Mouse (Mus musculus) MEL (cell line): ENCODE data around the gene Ptgis. TPM values are rescaled to one million over a fixed set of nuclear protein-coding genes. Genes with fewer than 3 reads are reported as not detected.

Experiments
- DNase-seq: peaks from one replicate; pipeline ENCODE4 v3.0.0; 2011; ENCODE audit warnings: low read depth, low spot score
- H3K27ac ChIP-seq: 2 replicates; pipeline ENCODE4 v1.5.1; 2012; ENCODE audit warnings: low read depth, mild to moderate bottlenecking, control low read depth, low read length, moderate library complexity; ENCODE audit not compliant: control insufficient read depth
- H3K27me3 ChIP-seq, 2 experiments: fragments of 150-350 bp in 1 of 2; sonication (generic) in 1 of 2; 2 replicates each; pipeline ENCODE4 v1.6.1; 2012; ENCODE audit warnings: low read length in 2 of 2, mild to moderate bottlenecking in 2 of 2, improper control_type of control experiment in 1 of 2, moderate library complexity in 1 of 2; ENCODE audit not compliant: insufficient read depth in 2 of 2, control insufficient read depth in 1 of 2
- H3K36me3 ChIP-seq, 2 experiments: 2 replicates each; pipeline ENCODE4 v1.6.1; 2012 to 2014; ENCODE audit warnings: low read length in 2 of 2, improper control_type of control experiment in 1 of 2, inconsistent platforms in 1 of 2, mild to moderate bottlenecking in 1 of 2; ENCODE audit not compliant: insufficient read depth in 2 of 2, control insufficient read depth in 1 of 2
- H3K4me1 ChIP-seq, 2 experiments: fragments of 150-350 bp in 1 of 2; sonication (generic) in 1 of 2; 2 replicates each; pipeline ENCODE4 v1.6.1; 2012; ENCODE audit warnings: low read length in 2 of 2, improper control_type of control experiment in 1 of 2, mild to moderate bottlenecking in 1 of 2; ENCODE audit not compliant: insufficient read depth in 2 of 2, control insufficient read depth in 1 of 2
- H3K4me3 ChIP-seq, 2 experiments: fragments of 150-350 bp in 1 of 2; sonication (generic) in 1 of 2; 2 replicates each; pipeline ENCODE4 v1.5.1; 2012; ENCODE audit warnings: low read depth in 2 of 2, low read length in 2 of 2, mild to moderate bottlenecking in 2 of 2, moderate library complexity in 2 of 2, control low read depth in 1 of 2, improper control_type of control experiment in 1 of 2; ENCODE audit not compliant: control insufficient read depth in 1 of 2, insufficient read depth in 1 of 2
- H3K79me2 ChIP-seq: 2 replicates; pipeline ENCODE4 v1.6.1; 2012; ENCODE audit warnings: mild to moderate bottlenecking, low read length, moderate library complexity; ENCODE audit not compliant: control insufficient read depth, poor library complexity, insufficient read depth
- H3K9ac ChIP-seq: 2 replicates; pipeline ENCODE4 v1.6.1; 2012; ENCODE audit warnings: low read depth, mild to moderate bottlenecking, control low read depth, low read length, moderate library complexity; ENCODE audit not compliant: control insufficient read depth, poor library complexity, severe bottlenecking
- H3K9me3 ChIP-seq: fragments of 150-350 bp; sonication (generic); replicated peaks from 2 replicates; pipeline ENCODE4 v1.6.1; 2012; ENCODE audit warnings: mild to moderate bottlenecking, low read length, improper control_type of control experiment, moderate library complexity; ENCODE audit not compliant: insufficient read depth
- CHD1 ChIP-seq: IDR thresholded peaks from 2 replicates; pipeline ENCODE4 v1.6.1; 2012; ENCODE audit warnings: low read depth, mild to moderate bottlenecking, inconsistent platforms, low read length, improper control_type of control experiment
- E2F4 ChIP-seq: IDR thresholded peaks from 2 replicates; pipeline ENCODE4 v1.6.1; 2011; ENCODE audit warnings: low read depth, low read length, improper control_type of control experiment, borderline replicate concordance
- HCFC1 ChIP-seq: IDR thresholded peaks from 2 replicates; pipeline ENCODE4 v1.6.1; 2012; ENCODE audit warnings: low read depth, mild to moderate bottlenecking, inconsistent platforms, low read length, improper control_type of control experiment, moderate library complexity
- KAT2A ChIP-seq: conservative IDR thresholded peaks from 2 replicates; pipeline ENCODE4 v1.6.1; 2012; ENCODE audit warnings: low read depth, low read length, improper control_type of control experiment, inconsistent platforms
- MAFK ChIP-seq: IDR thresholded peaks from 2 replicates; pipeline ENCODE4 v1.6.1; 2011; ENCODE audit warnings: low read depth, mild to moderate bottlenecking, low read length, improper control_type of control experiment, borderline replicate concordance
- MAZ ChIP-seq: IDR thresholded peaks from 2 replicates; pipeline ENCODE4 v1.6.1; 2012; ENCODE audit warnings: low read depth, mild to moderate bottlenecking, inconsistent platforms, low read length, improper control_type of control experiment
- MYB ChIP-seq: IDR thresholded peaks from 2 replicates; pipeline ENCODE4 v1.6.1; 2011; ENCODE audit warnings: mild to moderate bottlenecking, low read depth, low read length, improper control_type of control experiment
- MYC ChIP-seq: IDR thresholded peaks from 2 replicates; pipeline ENCODE4 v1.6.1; 2011; ENCODE audit warnings: low read depth, mild to moderate bottlenecking, low read length, improper control_type of control experiment, moderate library complexity
- NRF1 ChIP-seq: IDR thresholded peaks from 2 replicates; pipeline ENCODE4 v1.6.1; 2014; ENCODE audit warnings: low read depth, mild to moderate bottlenecking, inconsistent platforms, low read length, improper control_type of control experiment, moderate library complexity; ENCODE audit not compliant: poor library complexity, insufficient read depth, severe bottlenecking
- POLR2AphosphoS5 ChIP-seq: IDR thresholded peaks from 2 replicates; pipeline ENCODE4 v1.6.1; 2012; ENCODE audit warnings: low read depth, borderline replicate concordance, mild to moderate bottlenecking, inconsistent platforms, low read length, moderate library complexity, mixed read lengths
- USF2 ChIP-seq, 2 experiments: IDR thresholded peaks; 2 replicates each; pipeline ENCODE4 v1.6.1; 2011 to 2012; ENCODE audit warnings: improper control_type of control experiment in 2 of 2, low read length in 2 of 2, borderline replicate concordance in 1 of 2, inconsistent platforms in 1 of 2, low read depth in 1 of 2, mild to moderate bottlenecking in 1 of 2; ENCODE audit not compliant: insufficient read depth in 1 of 2
- ZKSCAN1 ChIP-seq: IDR thresholded peaks from 2 replicates; pipeline ENCODE4 v1.6.1; 2012; ENCODE audit warnings: low read depth, mild to moderate bottlenecking, inconsistent platforms, low read length, improper control_type of control experiment, moderate library complexity
- polyA plus RNA-seq, 2 experiments: library from polyadenylated mRNA; stranded (reverse) in 1 of 2; unstranded in 1 of 2; fragments of >175 nt in 1 of 2; fragments of >200 nt in 1 of 2; gene quantifications; 2 replicates each; pipeline versions ENCODE4 v1.2.1 to v1.2.4; 2012; ENCODE audit warnings: low replicate concordance in 2 of 2, low read depth in 1 of 2; ENCODE audit not compliant: insufficient read length in 2 of 2, insufficient read depth in 1 of 2, missing spikeins in 1 of 2
- total RNA-seq: library from RNA; depleted of rRNA; stranded (reverse); fragments of 300-350 nt; gene quantifications from 2 replicates; pipeline ENCODE4 v1.2.3, GENCODE M21; 2012

The Ptgis gene
- total and polyA plus RNA-seq, 3 experiments, result 7.3 to 12.7 TPM; not detected in 1

DNA sequence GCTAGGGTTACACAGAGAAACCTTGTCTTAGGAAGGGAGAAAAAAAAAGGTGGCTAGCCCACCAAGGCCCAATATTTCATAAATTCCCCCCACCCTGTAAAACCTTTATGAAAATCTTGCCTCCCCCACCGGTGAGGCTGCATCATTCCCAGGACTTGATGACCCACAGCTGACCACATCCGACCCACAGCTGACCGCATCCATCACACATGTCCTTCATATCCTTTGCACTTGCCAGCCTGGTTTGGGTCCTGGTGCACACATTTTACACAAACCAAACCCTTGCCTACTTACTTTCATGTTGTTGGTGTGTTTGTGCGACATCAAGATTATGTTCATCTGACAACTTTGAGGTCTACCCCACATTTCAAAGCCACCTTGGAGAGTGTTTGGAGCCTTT lies 4.2 kb downstream of the Ptgis start:
- Histone ChIP-seq H3K4me1 (no peaks in the 10 kb centered on the region), H3K4me3 (no peak overlapping the region), H3K9ac (no peak overlapping the region), H3K27me3 (peaks cover 0 to 4% of the 10 kb centered on the region in 2 experiments), H3K79me2 (no peaks in the 10 kb centered on the region), H3K27ac (no peak overlapping the region), H3K36me3 (no peaks in the 10 kb centered on the region), H3K9me3 (no peaks in the 10 kb centered on the region)
- TF ChIP-seq E2F4, result no peak
- no peak for TF ChIP-seq USF2 (IDR thresholded peaks at IDR 0.05; ENCODE audit: borderline replicate concordance in 1 of 2, insufficient read depth in 1 of 2, low read depth in 1 of 2, low read length in 2 of 2)
- TF ChIP-seq HCFC1, result no peak
- TF ChIP-seq MYB, result no peak
- TF ChIP-seq POLR2AphosphoS5, result no peak
- no peak for DNase-seq

DNA sequence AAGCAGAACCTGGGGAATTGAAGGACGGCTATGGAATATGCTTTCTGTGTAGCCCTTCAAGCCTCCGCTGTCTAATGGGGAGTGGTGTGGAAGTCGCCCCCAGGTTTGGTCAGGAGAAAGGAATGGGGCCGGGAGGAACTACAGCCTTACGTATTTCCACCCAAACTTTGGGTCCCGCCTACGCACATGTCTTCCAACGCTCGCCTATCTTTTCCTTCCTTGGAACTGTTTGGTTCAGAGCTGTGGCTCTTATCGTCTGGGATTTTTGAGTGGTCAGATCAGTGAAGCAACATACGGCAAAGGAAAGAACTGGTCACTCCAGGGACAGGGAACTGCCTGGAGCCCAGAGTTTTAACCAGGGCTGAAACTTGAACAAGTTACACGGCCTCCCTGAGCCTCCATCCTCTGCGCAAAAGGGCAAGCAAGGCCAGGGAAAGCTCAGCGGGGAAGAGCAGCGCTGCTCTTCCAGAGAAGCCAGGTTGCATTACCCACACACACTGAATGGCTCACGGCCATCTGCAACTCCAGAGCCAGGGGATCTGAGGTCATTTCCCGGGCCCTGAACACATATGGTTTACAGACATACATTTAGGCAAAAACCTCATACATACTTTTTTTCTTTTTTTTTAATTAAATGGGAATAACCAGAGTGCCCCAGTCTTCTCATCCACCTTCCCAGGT lies 4.9 kb downstream of the Ptgis start:
- no peak overlapping the region for H3K4me3 ChIP-seq
- no peak overlapping the region for H3K27ac ChIP-seq
- H3K4me1 ChIP-seq, result no peaks in the 10 kb centered on the region; a peak in 2 of 4 replicates
- no peak for TF ChIP-seq MYC
- no peak for TF ChIP-seq E2F4
- no peak for TF ChIP-seq MAZ
- TF ChIP-seq MAFK, result no peak
- no peak for TF ChIP-seq CHD1
- TF ChIP-seq KAT2A, result no peak
- TF ChIP-seq USF2 (IDR thresholded peaks at IDR 0.05; ENCODE audit: borderline replicate concordance in 1 of 2, insufficient read depth in 1 of 2, low read depth in 1 of 2, low read length in 2 of 2), result no peak
- no peak for DNase-seq
- H3K27me3 ChIP-seq, result peaks cover 0 to 4% of the 10 kb centered on the region in 2 experiments
- H3K9me3 ChIP-seq, result no peaks in the 10 kb centered on the region
- no peak overlapping the region for H3K9ac ChIP-seq
- no peaks in the 10 kb centered on the region for H3K36me3 ChIP-seq
- no peaks in the 10 kb centered on the region for H3K79me2 ChIP-seq

DNA sequence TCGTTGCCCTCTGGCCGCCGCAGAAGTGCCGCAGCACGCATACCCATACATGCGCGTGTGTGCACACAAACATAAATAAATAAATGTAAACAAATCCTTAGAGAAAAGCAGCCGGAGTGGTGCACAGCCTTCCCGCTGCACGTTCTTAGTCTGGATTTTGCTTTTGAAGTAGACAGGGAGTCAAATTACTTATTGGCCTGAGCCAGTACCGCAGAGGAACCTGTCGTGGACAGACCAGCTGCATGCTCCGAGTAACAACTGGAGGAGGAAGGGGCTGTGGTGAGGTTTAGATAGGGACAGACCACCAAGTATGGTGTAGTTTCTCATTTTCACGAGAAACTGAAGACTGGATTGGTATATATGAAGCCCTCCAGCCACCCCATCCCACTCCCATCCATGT lies 6.6 kb downstream of the Ptgis start:
- no peak for DNase-seq
- Histone ChIP-seq H3K79me2 (no peaks in the 10 kb centered on the region), H3K36me3 (peaks cover 0 to 2% of the 10 kb centered on the region in 2 experiments; a peak in 1 of 4 replicates), H3K9me3 (no peaks in the 10 kb centered on the region), H3K9ac (no peak overlapping the region), H3K27me3 (peaks cover 0 to 2% of the 10 kb centered on the region in 2 experiments; a peak in 3 of 4 replicates), H3K4me1 (no peaks in the 10 kb centered on the region; a peak in 2 of 4 replicates), H3K27ac (no peak overlapping the region), H3K4me3 (no peak overlapping the region)
- TF ChIP-seq MAZ (no peak), MYB (no peak), NRF1 (no peak), ZKSCAN1 (no peak)
- TF ChIP-seq, all 39 proteins: peak for 0
